Mouse (Mus musculus): ENCODE results near the gene Fbxo34.

- no peak for TF ChIP-seq EP300 (IDR thresholded peaks at IDR 0.05; ENCODE audit: low read depth in 1 of 2, low read length in 2 of 2)
- TF ChIP-seq TAL1 (IDR thresholded peaks at IDR 0.05; ENCODE audit: low read length) = no peak
- TF ChIP-seq SIN3A (IDR thresholded peaks at IDR 0.05; ENCODE audit: low read length) = no peak
- TF ChIP-seq NRF1 (IDR thresholded peaks at IDR 0.05; ENCODE audit: insufficient read depth, low read depth, low read length, poor library complexity, severe bottlenecking) = no peak
- TF ChIP-seq ZMIZ1 (IDR thresholded peaks at IDR 0.05; ENCODE audit: low read depth, low read length) = no peak
- no peak for TF ChIP-seq CTCF (IDR thresholded peaks at IDR 0.05 in 2 of 3, conservative IDR thresholded peaks at IDR 0.05 in 1 of 3; ENCODE audit: control insufficient read depth in 1 of 3, insufficient read depth in 1 of 3, low read depth in 2 of 3, low read length in 3 of 3, poor library complexity in 1 of 3, severe bottlenecking in 1 of 3)
- TF ChIP-seq BHLHE40 (IDR thresholded peaks at IDR 0.05; ENCODE audit: borderline replicate concordance, low read depth, low read length) = no peak
- no peak for TF ChIP-seq POLR2A (IDR thresholded peaks at IDR 0.05; ENCODE audit: control insufficient read depth in 1 of 2, insufficient read depth in 1 of 2, low read depth in 1 of 2, low read length in 2 of 2, poor library complexity in 1 of 2)
- TF ChIP-seq MEF2A (IDR thresholded peaks at IDR 0.05; ENCODE audit: extremely low read depth, insufficient replicate concordance, low read depth, low read length, poor library complexity, severe bottlenecking) = no peak
- TF ChIP-seq CHD2 (IDR thresholded peaks at IDR 0.05; ENCODE audit: low read length) = no peak
- no peak for TF ChIP-seq MYC (IDR thresholded peaks at IDR 0.05; ENCODE audit: low read depth, low read length)
These were observed 122.5 kb downstream of the Fbxo34 start for GRCm38 (mm10) chr14:47572707-47573106.

Measured in MEL (cell line).